Mouse (Mus musculus) bone marrow, adult 2 months (tissue): ENCODE results near the gene Plxna4. TPM values are rescaled to one million over a fixed set of nuclear protein-coding genes. Genes with fewer than 3 reads are reported as not detected.

Experiments
- H3K27ac ChIP-seq: fragments of 200-500 bp; 2 replicates; pipeline ENCODE4 v1.5.1; 2012; ENCODE audit warnings: low read depth, mild to moderate bottlenecking, control low read depth, inconsistent platforms, low read length; ENCODE audit not compliant: control insufficient read depth, poor library complexity, insufficient read depth
- H3K4me1 ChIP-seq: fragments of 200-500 bp; 2 replicates; pipeline ENCODE4 v1.6.1; 2011; ENCODE audit warnings: low read length; ENCODE audit not compliant: control insufficient read depth, insufficient read depth
- H3K4me3 ChIP-seq: fragments of 200-500 bp; replicated peaks from 2 replicates; pipeline ENCODE3; 2011; ENCODE audit warnings: mild to moderate bottlenecking, low read depth, low read length, control low read depth; ENCODE audit not compliant: control insufficient read depth
- CTCF ChIP-seq: fragments of 200-500 bp; IDR thresholded peaks from 2 replicates; pipeline ENCODE4 v1.5.1; 2011; ENCODE audit warnings: low read length, control low read depth; ENCODE audit not compliant: control insufficient read depth, insufficient read depth
- POLR2A ChIP-seq: fragments of 200-500 bp; IDR thresholded peaks from 2 replicates; pipeline ENCODE4 v1.6.1; 2011; ENCODE audit warnings: low read depth, mild to moderate bottlenecking, control low read depth, low read length, borderline replicate concordance; ENCODE audit not compliant: control insufficient read depth
- WGBS: fragments of 180-500 bp; shearing (Covaris S2); methylation state at CpG from one replicate; pipeline ENCODE4 v1.1.7; 2018; 5-methylcytosine and 5-hydroxymethylcytosine counted together
- polyA plus RNA-seq: library from polyadenylated mRNA; stranded (reverse); fragments of >200 nt; gene quantifications from 2 replicates; pipeline ENCODE4 v1.2.4, GENCODE M21; 2011; ENCODE audit warnings: low replicate concordance; ENCODE audit not compliant: missing spikeins, insufficient read depth, insufficient read length

The Plxna4 gene
- polyA plus RNA-seq, 1 experiment = 6.6 TPM

GRCm38 (mm10) chr6:32527518-32527917 is 60.5 kb downstream of the Plxna4 start:
- no peak overlapping the region for H3K4me3 ChIP-seq
- H3K4me1 ChIP-seq = no peaks in the 10 kb centered on the region
- TF ChIP-seq CTCF (no peak), POLR2A (no peak)
- H3K27ac ChIP-seq = no peak overlapping the region
- WGBS = 86% methylated on average over 7 of the region's 7 CpGs

- 71% methylated on average over 5 of the region's 5 CpGs for WGBS
- no peak for TF ChIP-seq CTCF
- no peak for TF ChIP-seq POLR2A
- Histone ChIP-seq H3K4me1 (no peaks in the 10 kb centered on the region), H3K27ac (no peak overlapping the region), H3K4me3 (no peak overlapping the region)
These were observed 61.2 kb downstream of the Plxna4 start for GRCm38 (mm10) chr6:32526762-32527161.

GRCm38 (mm10) chr6:32520097-32520496 is 67.9 kb downstream of the Plxna4 start:
- no peak for TF ChIP-seq CTCF
- no peak for TF ChIP-seq POLR2A
- H3K4me3 ChIP-seq = no peak overlapping the region
- WGBS = 76% methylated on average over 4 of the region's 4 CpGs
- no peaks in the 10 kb centered on the region for H3K4me1 ChIP-seq
- no peak overlapping the region for H3K27ac ChIP-seq

- no peaks in the 10 kb centered on the region for H3K4me1 ChIP-seq
- no peak overlapping the region for H3K27ac ChIP-seq
- 82% methylated on average over 3 of the region's 3 CpGs for WGBS
- no peak for TF ChIP-seq POLR2A
- no peak for TF ChIP-seq CTCF
- no peak overlapping the region for H3K4me3 ChIP-seq
These were observed 69.4 kb downstream of the Plxna4 start for GRCm38 (mm10) chr6:32518617-32519016.

- TF ChIP-seq POLR2A = no peak
- no peak for TF ChIP-seq CTCF
- peaks cover 4% of the 10 kb centered on the region; the same call in 1 of the 2 replicates for H3K4me1 ChIP-seq
- 77% methylated on average over 6 of the region's 6 CpGs for WGBS
These were observed 73.9 kb downstream of the Plxna4 start for GRCm38 (mm10) chr6:32514096-32514495.

GRCm38 (mm10) chr6:32512010-32512409 is 76.0 kb downstream of the Plxna4 start:
- no peak overlapping the region for H3K27ac ChIP-seq
- TF ChIP-seq CTCF (no peak), POLR2A (no peak)
- peaks cover 4% of the 10 kb centered on the region; the same call in 1 of the 2 replicates for H3K4me1 ChIP-seq
- WGBS = 0% methylated on average over 1 of the region's 1 CpGs
- H3K4me3 ChIP-seq = no peak overlapping the region

More at GRCm38 (mm10) chr6:32514096-32514495, 73.9 kb downstream of the Plxna4 start:
- Histone ChIP-seq H3K4me3 (no peak overlapping the region), H3K27ac (no peak overlapping the region)

- WGBS = 3% methylated on average over 7 of the region's 7 CpGs
- Histone ChIP-seq H3K4me3 (no peak overlapping the region), H3K27ac (no peak overlapping the region), H3K4me1 (peaks cover 4% of the 10 kb centered on the region; the same call in 1 of the 2 replicates)
- TF ChIP-seq POLR2A = no peak
These were observed 77.1 kb downstream of the Plxna4 start for GRCm38 (mm10) chr6:32510924-32511323.

GRCm38 (mm10) chr6:32510491-32510890 is 77.5 kb downstream of the Plxna4 start:
- TF ChIP-seq CTCF = no peak
- no peak for TF ChIP-seq POLR2A
- no peak overlapping the region for H3K27ac ChIP-seq
- peaks cover 4% of the 10 kb centered on the region; the same call in 1 of the 2 replicates for H3K4me1 ChIP-seq
- 79% methylated on average over 1 of the region's 1 CpGs for WGBS
- no peak overlapping the region for H3K4me3 ChIP-seq

GRCm38 (mm10) chr6:32509046-32509445 is 78.9 kb downstream of the Plxna4 start:
- 70% methylated on average over 9 of the region's 9 CpGs for WGBS
- Histone ChIP-seq H3K4me3 (no peak overlapping the region), H3K4me1 (peaks cover 4% of the 10 kb centered on the region; the same call in 1 of the 2 replicates), H3K27ac (no peak overlapping the region)
- TF ChIP-seq POLR2A (no peak), CTCF (no peak)
